Mouse (Mus musculus): ENCODE results near the gene Sec63. TPM values are rescaled to one million over a fixed set of nuclear protein-coding genes. Genes with fewer than 3 reads are reported as not detected.
A peak's percentile ranks its signal among the peaks of the same experiment; 100 is the strongest.

Gene Sec63
- 22.4 and 23.0 TPM in 2 replicates for polyA plus RNA-seq (2014; fragmentation: Nextera tagmentation; extraction: Ambion mirVana)

- DNase-seq (ENCODE audit: low spot score) (peak; percentile 98), ATAC-seq (peak; percentile 97)
- H3K4me1 ChIP-seq (ENCODE audit: control insufficient read depth, insufficient read depth, low read length), result peaks cover 22% of the 10 kb centered on the region
- no peaks in the 10 kb centered on the region for H3K27me3 ChIP-seq (replicated peaks; ENCODE audit: control insufficient read depth, insufficient read depth, low read length)
- H3K4me2 ChIP-seq (ENCODE audit: low read length), result peak within 1 kb of the TSS; percentile 85
- H3K36me3 ChIP-seq (ENCODE audit: control insufficient read depth, insufficient read depth, low read length), result no peaks in the 10 kb centered on the region
- peak within 1 kb of the TSS; percentile 98 for H3K9ac ChIP-seq (ENCODE audit: low read length)
- H3K27ac ChIP-seq (ENCODE audit: low read depth, low read length), result peak within 1 kb of the TSS; percentile 92
- no peaks in the 10 kb centered on the region for H3K9me3 ChIP-seq (replicated peaks; ENCODE audit: control insufficient read depth, low read length)
- peak within 1 kb of the TSS; percentile 97 for H3K4me3 ChIP-seq (ENCODE audit: low read depth, low read length)
- under 1% methylated on average over 51 of the region's 81 CpGs for WGBS
Observed at GRCm38 (mm10) chr10:42760999-42761900, at the start of gene Sec63. TSS of gene Sec63 (plus strand) at chr10:42761496.

GRCm38 (mm10) chr10:42714676-42715075 is 46.6 kb upstream of the Sec63 start:
- Histone ChIP-seq H3K4me2 (ENCODE audit: low read length) (peak overlapping the region; percentile 51), H3K9me3 (replicated peaks; ENCODE audit: control insufficient read depth, low read length) (0 out of 2 replicates have a peak, but pooled peaks cover 3% of the 10 kb centered on the region), H3K9ac (ENCODE audit: low read length) (no peak overlapping the region), H3K27me3 (replicated peaks; ENCODE audit: control insufficient read depth, insufficient read depth, low read length) (no peaks in the 10 kb centered on the region), H3K4me3 (ENCODE audit: low read depth, low read length) (no peak overlapping the region), H3K27ac (ENCODE audit: low read depth, low read length) (no peak overlapping the region), H3K36me3 (ENCODE audit: control insufficient read depth, insufficient read depth, low read length) (no peaks in the 10 kb centered on the region), H3K4me1 (ENCODE audit: control insufficient read depth, insufficient read depth, low read length) (peaks cover 12% of the 10 kb centered on the region)
- WGBS, result 10% methylated on average over 9 of the region's 9 CpGs
- ATAC-seq, result no peak
- DNase-seq (ENCODE audit: low spot score), result peak; percentile 7

GRCm38 (mm10) chr10:42715366-42716035 is 45.8 kb upstream of the Sec63 start:
- Histone ChIP-seq H3K4me2 (ENCODE audit: low read length) (peak overlapping the region; percentile 51), H3K9ac (ENCODE audit: low read length) (peak overlapping the region; percentile 10; the same call in 1 of the 2 replicates), H3K27ac (ENCODE audit: low read depth, low read length) (no peak overlapping the region), H3K36me3 (ENCODE audit: control insufficient read depth, insufficient read depth, low read length) (no peaks in the 10 kb centered on the region), H3K4me1 (ENCODE audit: control insufficient read depth, insufficient read depth, low read length) (peaks cover 12% of the 10 kb centered on the region), H3K9me3 (replicated peaks; ENCODE audit: control insufficient read depth, low read length) (no peaks in the 10 kb centered on the region), H3K4me3 (ENCODE audit: low read depth, low read length) (peak overlapping the region; percentile 16), H3K27me3 (replicated peaks; ENCODE audit: control insufficient read depth, insufficient read depth, low read length) (no peaks in the 10 kb centered on the region)
- 4% methylated on average over 19 of the region's 19 CpGs for WGBS
- ATAC-seq, result peak; percentile 48; the same call in 1 of the 2 replicates
- DNase-seq (ENCODE audit: low spot score), result peak; percentile 58

- Histone ChIP-seq H3K9me3 (replicated peaks; ENCODE audit: control insufficient read depth, low read length) (no peaks in the 10 kb centered on the region), H3K4me1 (ENCODE audit: control insufficient read depth, insufficient read depth, low read length) (no peaks in the 10 kb centered on the region), H3K27ac (ENCODE audit: low read depth, low read length) (no peak overlapping the region), H3K4me3 (ENCODE audit: low read depth, low read length) (no peak overlapping the region), H3K27me3 (replicated peaks; ENCODE audit: control insufficient read depth, insufficient read depth, low read length) (no peaks in the 10 kb centered on the region), H3K4me2 (ENCODE audit: low read length) (no peak overlapping the region), H3K9ac (ENCODE audit: low read length) (no peak overlapping the region), H3K36me3 (ENCODE audit: control insufficient read depth, insufficient read depth, low read length) (no peaks in the 10 kb centered on the region)
- ATAC-seq (no peak), DNase-seq (ENCODE audit: low spot score) (no peak)
- WGBS, result 87% methylated on average over 5 of the region's 5 CpGs
Observed at GRCm38 (mm10) chr10:42722116-42722515, 39.2 kb upstream of the Sec63 start.

- no peaks in the 10 kb centered on the region for H3K9me3 ChIP-seq (replicated peaks; ENCODE audit: control insufficient read depth, low read length)
- no peak overlapping the region for H3K9ac ChIP-seq (ENCODE audit: low read length)
- H3K4me1 ChIP-seq (ENCODE audit: control insufficient read depth, insufficient read depth, low read length), result no peaks in the 10 kb centered on the region
- no peak overlapping the region for H3K27ac ChIP-seq (ENCODE audit: low read depth, low read length)
- DNase-seq (ENCODE audit: low spot score) (peak; percentile 20), ATAC-seq (no peak)
- no peaks in the 10 kb centered on the region for H3K27me3 ChIP-seq (replicated peaks; ENCODE audit: control insufficient read depth, insufficient read depth, low read length)
- H3K4me3 ChIP-seq (ENCODE audit: low read depth, low read length), result no peak overlapping the region
- 42% methylated on average over 13 of the region's 13 CpGs for WGBS
- no peaks in the 10 kb centered on the region for H3K36me3 ChIP-seq (ENCODE audit: control insufficient read depth, insufficient read depth, low read length)
- no peak overlapping the region for H3K4me2 ChIP-seq (ENCODE audit: low read length)
Observed at GRCm38 (mm10) chr10:42723275-42724232, 37.7 kb upstream of the Sec63 start.

GRCm38 (mm10) chr10:42729607-42730006 is 31.7 kb upstream of the Sec63 start:
- no peaks in the 10 kb centered on the region for H3K9me3 ChIP-seq (replicated peaks; ENCODE audit: control insufficient read depth, low read length)
- no peak for ATAC-seq
- WGBS, result 89% methylated on average over 2 of the region's 2 CpGs
- H3K36me3 ChIP-seq (ENCODE audit: control insufficient read depth, insufficient read depth, low read length), result no peaks in the 10 kb centered on the region
- H3K4me2 ChIP-seq (ENCODE audit: low read length), result no peak overlapping the region
- H3K27ac ChIP-seq (ENCODE audit: low read depth, low read length), result no peak overlapping the region
- H3K9ac ChIP-seq (ENCODE audit: low read length), result no peak overlapping the region
- DNase-seq (ENCODE audit: low spot score), result no peak
- no peaks in the 10 kb centered on the region for H3K4me1 ChIP-seq (ENCODE audit: control insufficient read depth, insufficient read depth, low read length)
- H3K27me3 ChIP-seq (replicated peaks; ENCODE audit: control insufficient read depth, insufficient read depth, low read length), result no peaks in the 10 kb centered on the region
- no peak overlapping the region for H3K4me3 ChIP-seq (ENCODE audit: low read depth, low read length)

GRCm38 (mm10) chr10:42734546-42735060 is 26.7 kb upstream of the Sec63 start:
- Histone ChIP-seq H3K4me3 (ENCODE audit: low read depth, low read length) (no peak overlapping the region), H3K36me3 (ENCODE audit: control insufficient read depth, insufficient read depth, low read length) (no peaks in the 10 kb centered on the region), H3K9ac (ENCODE audit: low read length) (no peak overlapping the region), H3K9me3 (replicated peaks; ENCODE audit: control insufficient read depth, low read length) (no peaks in the 10 kb centered on the region), H3K4me1 (ENCODE audit: control insufficient read depth, insufficient read depth, low read length) (no peaks in the 10 kb centered on the region), H3K27ac (ENCODE audit: low read depth, low read length) (no peak overlapping the region), H3K27me3 (replicated peaks; ENCODE audit: control insufficient read depth, insufficient read depth, low read length) (no peaks in the 10 kb centered on the region), H3K4me2 (ENCODE audit: low read length) (no peak overlapping the region)
- 61% methylated on average over 5 of the region's 5 CpGs for WGBS
- ATAC-seq, result no peak
- DNase-seq (ENCODE audit: low spot score), result peak; percentile 75

GRCm38 (mm10) chr10:42751813-42752212 is 9.5 kb upstream of the Sec63 start:
- Histone ChIP-seq H3K4me3 (ENCODE audit: low read depth, low read length) (no peak overlapping the region), H3K36me3 (ENCODE audit: control insufficient read depth, insufficient read depth, low read length) (no peaks in the 10 kb centered on the region), H3K27me3 (replicated peaks; ENCODE audit: control insufficient read depth, insufficient read depth, low read length) (no peaks in the 10 kb centered on the region), H3K4me1 (ENCODE audit: control insufficient read depth, insufficient read depth, low read length) (no peaks in the 10 kb centered on the region), H3K4me2 (ENCODE audit: low read length) (no peak overlapping the region), H3K9me3 (replicated peaks; ENCODE audit: control insufficient read depth, low read length) (no peaks in the 10 kb centered on the region), H3K9ac (ENCODE audit: low read length) (no peak overlapping the region), H3K27ac (ENCODE audit: low read depth, low read length) (no peak overlapping the region)
- DNase-seq (ENCODE audit: low spot score) (no peak), ATAC-seq (no peak)
- 82% methylated on average over 10 of the region's 10 CpGs for WGBS
